Mouse (Mus musculus): ENCODE measurements at regions not wholly inside any gene's neighbourhood (a gene's known extent, or its start where the extent isn't known, plus 50 kb on each side); places are given as distances from the start of the nearest gene placed in this dataset.
A peak's percentile ranks its signal among the peaks of the same experiment; 100 is the strongest.

GRCm38 (mm10) chr10:7280429-7280828, 68.4 kb upstream of the Cnksr3 start:
- Histone ChIP-seq H3K4me1 (ENCODE audit: control insufficient read depth, insufficient read depth, low read length) (peaks cover 13% of the 10 kb centered on the region; the same call in 1 of the 2 replicates), H3K36me3 (ENCODE audit: control insufficient read depth, insufficient read depth, low read length) (no peaks in the 10 kb centered on the region), H3K4me2 (replicated peaks; ENCODE audit: low read depth, low read length, severe bottlenecking) (no peak overlapping the region), H3K27ac (replicated peaks; ENCODE audit: low read depth, low read length) (no peak overlapping the region), H3K9me3 (ENCODE audit: control insufficient read depth, low read length) (no peaks in the 10 kb centered on the region), H3K9ac (ENCODE audit: low read depth, low read length, severe bottlenecking) (no peak overlapping the region), H3K27me3 (ENCODE audit: control insufficient read depth, insufficient read depth, low read length) (no peaks in the 10 kb centered on the region), H3K4me3 (replicated peaks; ENCODE audit: low read length) (no peak overlapping the region)
- DNase-seq (ENCODE audit: low spot score): no peak
- no peak for TF ChIP-seq POLR2A (IDR thresholded peaks at IDR 0.05; ENCODE audit: borderline replicate concordance, extremely low read depth, insufficient read depth, insufficient read length)
- WGBS: 82% methylated on average over 2 of the region's 2 CpGs
- no peak for ATAC-seq (ENCODE audit: low FRiP score, low read depth)

GRCm38 (mm10) chr10:7278820-7279219, 66.8 kb upstream of the Cnksr3 start:
- WGBS: 20% methylated on average over 5 of the region's 5 CpGs
- DNase-seq (ENCODE audit: low spot score) (peak; percentile 58), ATAC-seq (ENCODE audit: low FRiP score, low read depth) (peak; percentile 66; the same call in 1 of the 2 replicates)
- H3K27ac ChIP-seq (replicated peaks; ENCODE audit: low read depth, low read length): peak overlapping the region; percentile 48; the same call in 1 of the 2 replicates
- H3K36me3 ChIP-seq (ENCODE audit: control insufficient read depth, insufficient read depth, low read length): no peaks in the 10 kb centered on the region
- no peak for TF ChIP-seq POLR2A (IDR thresholded peaks at IDR 0.05; ENCODE audit: borderline replicate concordance, extremely low read depth, insufficient read depth, insufficient read length)
- no peaks in the 10 kb centered on the region for H3K27me3 ChIP-seq (ENCODE audit: control insufficient read depth, insufficient read depth, low read length)
- no peak overlapping the region for H3K9ac ChIP-seq (ENCODE audit: low read depth, low read length, severe bottlenecking)
- no peak overlapping the region for H3K4me3 ChIP-seq (replicated peaks; ENCODE audit: low read length)
- H3K4me1 ChIP-seq (ENCODE audit: control insufficient read depth, insufficient read depth, low read length): peaks cover 13% of the 10 kb centered on the region; the same call in 1 of the 2 replicates
- no peak overlapping the region for H3K4me2 ChIP-seq (replicated peaks; ENCODE audit: low read depth, low read length, severe bottlenecking)
- H3K9me3 ChIP-seq (ENCODE audit: control insufficient read depth, low read length): no peaks in the 10 kb centered on the region

- DNase-seq (ENCODE audit: low spot score): no peak
- H3K9ac ChIP-seq (ENCODE audit: low read depth, low read length, severe bottlenecking): no peak overlapping the region
- no peak for ATAC-seq (ENCODE audit: low FRiP score, low read depth)
- no peak overlapping the region for H3K4me3 ChIP-seq (replicated peaks; ENCODE audit: low read length)
- no peaks in the 10 kb centered on the region for H3K36me3 ChIP-seq (ENCODE audit: control insufficient read depth, insufficient read depth, low read length)
- peaks cover 13% of the 10 kb centered on the region; the same call in 1 of the 2 replicates for H3K4me1 ChIP-seq (ENCODE audit: control insufficient read depth, insufficient read depth, low read length)
- no peak overlapping the region for H3K27ac ChIP-seq (replicated peaks; ENCODE audit: low read depth, low read length)
- TF ChIP-seq POLR2A (IDR thresholded peaks at IDR 0.05; ENCODE audit: borderline replicate concordance, extremely low read depth, insufficient read depth, insufficient read length): no peak
- no peaks in the 10 kb centered on the region for H3K27me3 ChIP-seq (ENCODE audit: control insufficient read depth, insufficient read depth, low read length)
- H3K9me3 ChIP-seq (ENCODE audit: control insufficient read depth, low read length): no peaks in the 10 kb centered on the region
- H3K4me2 ChIP-seq (replicated peaks; ENCODE audit: low read depth, low read length, severe bottlenecking): no peak overlapping the region
- WGBS: 77% methylated on average over 6 of the region's 6 CpGs
Observed at GRCm38 (mm10) chr10:7275357-7275756, 63.3 kb upstream of the Cnksr3 start.

GRCm38 (mm10) chr10:7274422-7274821, 62.4 kb upstream of the Cnksr3 start:
- Histone ChIP-seq H3K4me2 (replicated peaks; ENCODE audit: low read depth, low read length, severe bottlenecking) (no peak overlapping the region), H3K4me3 (replicated peaks; ENCODE audit: low read length) (no peak overlapping the region), H3K36me3 (ENCODE audit: control insufficient read depth, insufficient read depth, low read length) (no peaks in the 10 kb centered on the region), H3K27me3 (ENCODE audit: control insufficient read depth, insufficient read depth, low read length) (no peaks in the 10 kb centered on the region), H3K9ac (ENCODE audit: low read depth, low read length, severe bottlenecking) (no peak overlapping the region), H3K27ac (replicated peaks; ENCODE audit: low read depth, low read length) (no peak overlapping the region), H3K9me3 (ENCODE audit: control insufficient read depth, low read length) (no peaks in the 10 kb centered on the region), H3K4me1 (ENCODE audit: control insufficient read depth, insufficient read depth, low read length) (peaks cover 13% of the 10 kb centered on the region; the same call in 1 of the 2 replicates)
- 67% methylated on average over 7 of the region's 7 CpGs for WGBS
- ATAC-seq (ENCODE audit: low FRiP score, low read depth) (no peak), DNase-seq (ENCODE audit: low spot score) (no peak)
- no peak for TF ChIP-seq POLR2A (IDR thresholded peaks at IDR 0.05; ENCODE audit: borderline replicate concordance, extremely low read depth, insufficient read depth, insufficient read length)

GRCm38 (mm10) chr10:7271156-7271555, 59.1 kb upstream of the Cnksr3 start:
- no peak for ATAC-seq (ENCODE audit: low FRiP score, low read depth)
- no peak for DNase-seq (ENCODE audit: low spot score)
- whole genome bisulfite sequencing: 78% methylated on average over 5 of the region's 5 CpGs
- H3K27ac ChIP-seq (replicated peaks; ENCODE audit: low read depth, low read length): no peak overlapping the region
- H3K4me3 ChIP-seq (replicated peaks; ENCODE audit: low read length): no peak overlapping the region
- H3K36me3 ChIP-seq (ENCODE audit: control insufficient read depth, insufficient read depth, low read length): no peaks in the 10 kb centered on the region
- no peak overlapping the region for H3K4me2 ChIP-seq (replicated peaks; ENCODE audit: low read depth, low read length, severe bottlenecking)
- no peaks in the 10 kb centered on the region for H3K9me3 ChIP-seq (ENCODE audit: control insufficient read depth, low read length)
- no peaks in the 10 kb centered on the region for H3K4me1 ChIP-seq (ENCODE audit: control insufficient read depth, insufficient read depth, low read length)
- H3K27me3 ChIP-seq (ENCODE audit: control insufficient read depth, insufficient read depth, low read length): no peaks in the 10 kb centered on the region
- TF ChIP-seq POLR2A (IDR thresholded peaks at IDR 0.05; ENCODE audit: borderline replicate concordance, extremely low read depth, insufficient read depth, insufficient read length): no peak
- H3K9ac ChIP-seq (ENCODE audit: low read depth, low read length, severe bottlenecking): no peak overlapping the region
